Mouse (Mus musculus) right cerebral cortex, postnatal 14 days (tissue): Measurements from ENCODE around the gene Rbfox3.

ENCODE experiments used
- DNase-seq: peaks from one replicate; pipeline ENCODE4 v3.0.0; 2022

Rbfox3 gene

GRCm38 (mm10) chr11:118754535-118754934, 156.9 kb downstream of the Rbfox3 start:
- DNase-seq = no peak

- DNase-seq = peak; percentile 48
Observed at GRCm38 (mm10) chr11:118751879-118752616, 159.3 kb downstream of the Rbfox3 start.

DNA sequence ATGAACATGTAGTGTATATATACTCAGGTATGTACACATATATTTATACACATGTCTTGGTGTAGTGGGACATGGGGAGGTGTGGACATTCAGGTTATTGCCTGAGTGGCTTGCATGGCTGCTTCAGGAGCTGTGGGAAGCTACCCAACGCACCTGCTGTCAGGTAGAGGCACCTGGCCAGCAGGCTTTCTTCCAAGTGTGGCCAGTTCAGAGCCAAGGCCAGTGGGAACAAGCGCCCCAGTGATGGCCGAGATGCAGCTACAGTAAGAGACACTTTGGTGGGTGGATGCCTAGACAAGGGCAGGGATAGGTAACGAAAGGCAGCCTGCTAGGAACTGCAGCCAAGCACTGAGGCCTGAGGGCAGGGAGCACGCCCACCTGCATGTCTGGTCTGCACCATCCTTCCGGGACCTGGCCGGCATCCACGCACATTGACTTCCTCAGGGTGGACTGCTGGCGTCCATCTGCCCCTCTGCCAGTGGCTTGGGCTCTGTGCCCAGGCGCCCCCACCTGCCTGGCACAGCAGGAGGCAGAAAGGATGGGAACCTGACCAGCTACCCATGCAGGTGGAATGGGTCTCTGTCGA, 160.6 kb downstream of the Rbfox3 start:
- DNase-seq = no peak

DNA sequence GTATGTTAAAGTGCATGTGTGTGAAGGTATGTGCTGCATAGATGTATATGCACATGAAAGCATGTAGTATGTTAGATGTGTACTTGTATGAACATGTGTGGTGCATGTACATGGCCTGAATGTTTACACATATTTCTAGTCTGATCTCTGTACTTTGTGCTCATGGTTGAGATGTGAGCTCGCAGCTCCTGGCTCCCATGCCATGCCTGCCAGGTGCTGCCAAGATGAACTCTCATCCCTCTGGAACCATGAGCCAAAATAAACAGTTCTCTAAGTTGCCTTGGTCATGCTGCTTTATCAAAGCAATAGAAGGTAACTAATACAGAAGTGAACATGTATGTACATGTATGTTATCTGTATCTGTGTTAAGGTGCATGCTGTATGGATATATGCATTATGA, 161.9 kb downstream of the Rbfox3 start:
- no peak for DNase-seq

GRCm38 (mm10) chr11:118748622-118749021, 162.8 kb downstream of the Rbfox3 start:
- DNase-seq = no peak

- no peak for DNase-seq
Observed at GRCm38 (mm10) chr11:118745279-118745678, 166.1 kb downstream of the Rbfox3 start.

DNA sequence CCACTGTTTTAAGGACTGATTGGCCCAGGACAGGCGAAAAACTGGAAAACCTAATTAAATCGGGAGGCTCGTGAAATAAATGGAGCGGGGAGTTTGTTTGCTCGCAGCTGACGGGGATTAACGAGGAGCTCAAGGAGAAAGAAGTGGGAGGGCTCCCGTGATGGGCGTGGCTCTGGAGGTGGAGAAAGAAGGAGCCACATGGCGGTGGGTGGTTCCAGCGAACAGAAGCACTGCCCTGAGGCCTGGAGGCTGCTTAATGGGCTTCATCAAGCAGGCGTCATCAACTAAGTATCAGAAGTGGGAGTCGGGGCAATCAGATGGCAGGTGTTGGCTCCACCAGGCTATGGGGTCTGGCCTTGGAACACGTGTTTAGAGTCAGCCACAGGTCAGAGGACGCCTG, 166.6 kb downstream of the Rbfox3 start:
- peak; percentile 64 for DNase-seq

DNA sequence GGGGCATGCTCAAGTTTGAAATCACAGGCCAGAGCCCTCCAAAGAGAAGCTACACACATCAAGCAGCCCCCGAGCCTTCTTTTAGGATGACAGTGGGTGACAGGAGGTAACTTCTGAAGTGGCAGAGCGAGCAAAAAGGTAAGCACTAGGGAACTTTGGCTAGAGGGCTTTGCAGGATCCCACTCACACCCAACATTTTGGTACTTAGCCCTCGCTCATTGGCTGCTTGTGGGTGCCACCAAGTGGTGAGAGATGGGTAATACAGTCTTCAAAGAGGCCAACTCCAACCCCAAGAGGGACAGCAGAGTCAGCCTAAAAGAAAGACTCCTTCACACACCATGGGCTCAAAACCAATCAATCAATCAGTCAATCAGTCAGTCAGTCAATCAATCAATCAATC, 168.6 kb downstream of the Rbfox3 start:
- no peak for DNase-seq

GRCm38 (mm10) chr11:118741262-118741661, 170.1 kb downstream of the Rbfox3 start:
- DNase-seq = peak; percentile 63

DNA sequence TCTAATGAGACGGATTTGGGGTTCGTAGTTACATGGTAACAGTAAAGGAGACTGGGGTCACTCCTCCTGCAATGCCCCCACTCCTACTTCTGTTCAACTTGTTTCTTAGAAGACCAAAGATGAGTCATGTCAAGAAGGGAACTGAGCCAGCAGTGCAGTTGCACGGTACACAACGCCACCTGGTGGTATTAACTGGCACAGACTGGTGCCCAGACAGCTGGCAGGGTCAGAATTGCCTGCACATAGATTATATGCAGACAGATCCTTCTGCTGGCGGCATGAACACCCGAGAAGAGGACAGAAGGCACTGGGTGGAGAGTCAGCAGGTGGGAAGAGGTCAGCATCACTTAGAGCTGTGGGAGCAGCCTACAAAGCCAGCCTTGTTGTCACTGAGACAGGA, 171.4 kb downstream of the Rbfox3 start:
- peak; percentile 70 for DNase-seq

- peak; percentile 86 for DNase-seq
Observed at GRCm38 (mm10) chr11:118738855-118739832, 172.3 kb downstream of the Rbfox3 start.

- no peak for DNase-seq
Observed at GRCm38 (mm10) chr11:118738323-118738722, 173.1 kb downstream of the Rbfox3 start.

DNA sequence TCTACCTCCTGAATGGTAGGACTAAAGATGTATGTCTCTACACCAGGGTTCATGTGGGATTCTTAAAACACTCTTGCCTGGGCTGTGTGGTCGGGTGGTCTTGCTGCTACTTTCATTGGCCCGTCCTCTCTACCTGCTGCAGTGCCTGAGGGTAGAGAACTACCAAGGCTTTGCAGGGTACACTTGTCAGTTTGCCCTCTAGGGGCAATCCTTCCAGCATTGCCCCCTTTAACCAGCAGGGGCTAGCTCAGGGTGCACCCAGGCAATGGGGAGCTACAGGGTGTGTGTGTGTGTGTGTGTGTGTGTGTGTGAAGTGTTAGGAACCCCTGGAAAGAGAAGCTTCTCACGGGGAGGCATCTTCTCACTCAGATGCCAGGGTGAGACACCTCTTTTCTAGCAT, 173.6 kb downstream of the Rbfox3 start:
- no peak for DNase-seq

DNA sequence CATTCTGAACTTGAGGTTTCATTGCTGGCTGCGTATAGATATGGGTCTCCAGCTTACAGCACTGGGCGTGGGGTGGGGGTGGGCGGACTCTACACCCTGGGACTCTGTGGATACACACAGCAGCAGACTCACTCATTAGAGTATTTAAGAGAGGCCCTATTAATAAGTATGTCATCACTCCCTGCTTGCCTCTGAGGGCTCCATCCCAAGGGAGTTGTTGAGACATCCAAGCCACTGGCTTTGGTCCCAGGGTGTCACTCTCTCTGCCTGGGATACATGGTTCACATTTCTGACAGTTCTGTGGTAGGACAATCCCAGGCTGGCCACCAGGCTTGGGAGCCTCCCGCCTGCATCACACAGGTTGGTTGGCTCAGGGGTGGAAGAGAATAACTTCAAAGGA, 174.4 kb downstream of the Rbfox3 start:
- DNase-seq = no peak

DNA sequence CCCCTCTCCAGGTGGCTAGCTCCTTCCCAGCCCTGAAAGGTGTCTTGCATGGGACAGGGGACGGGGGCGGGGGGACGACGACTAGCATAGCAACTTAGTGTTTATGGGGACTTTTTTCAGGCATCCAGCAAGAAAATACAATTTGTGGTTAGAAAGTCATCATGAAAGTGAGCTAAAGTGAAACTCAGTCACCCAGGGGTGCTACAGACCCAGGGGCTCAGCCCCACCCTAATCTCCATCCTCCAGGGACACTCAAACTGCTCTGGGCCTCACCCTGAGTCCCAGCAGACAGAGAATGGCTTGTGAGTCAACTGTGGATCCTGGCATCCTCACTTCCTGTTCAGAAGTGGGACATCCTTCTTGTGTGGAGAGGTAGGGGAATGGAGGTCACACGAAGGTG, 179.7 kb downstream of the Rbfox3 start:
- DNase-seq = no peak

DNA sequence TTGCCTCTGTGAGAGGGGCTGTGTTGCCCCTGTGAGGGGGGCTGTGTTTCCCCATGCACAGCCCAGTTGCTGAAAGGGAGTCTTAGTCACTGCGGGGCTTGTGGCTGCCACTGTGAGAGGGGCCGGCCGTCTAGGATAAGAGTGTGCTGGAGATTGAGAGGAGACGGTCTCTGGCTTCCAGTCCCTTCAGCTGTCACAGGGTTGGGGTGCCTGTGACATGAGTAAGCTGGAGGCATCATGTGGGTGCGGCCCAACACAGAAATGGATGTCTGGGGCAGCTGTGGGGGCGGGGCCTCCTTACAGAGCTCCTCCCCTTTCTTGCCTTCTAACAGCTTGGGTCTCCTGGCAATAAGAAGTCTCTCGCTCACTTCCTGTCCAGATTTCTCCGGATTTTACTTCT, 182.0 kb downstream of the Rbfox3 start:
- DNase-seq = no peak

DNA sequence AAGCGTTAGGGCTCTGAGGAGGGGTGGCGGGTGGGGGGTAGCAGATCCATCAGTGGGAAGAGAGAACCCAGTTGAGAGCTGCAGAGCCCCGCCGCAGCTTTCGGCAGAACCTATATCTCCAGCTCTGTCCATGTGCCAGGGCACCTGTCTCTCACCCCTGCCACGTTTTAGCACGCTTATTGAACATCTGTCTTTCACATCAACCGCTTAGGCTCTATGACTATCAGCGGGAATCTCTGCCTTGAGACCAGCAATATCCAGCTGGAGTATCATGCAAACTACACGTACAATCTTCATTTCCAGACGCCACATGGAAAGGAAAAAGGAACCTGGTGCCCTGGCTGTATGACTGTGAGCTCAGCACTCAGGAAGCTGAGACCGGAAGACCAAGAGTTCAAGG, 182.6 kb downstream of the Rbfox3 start:
- no peak for DNase-seq

GRCm38 (mm10) chr11:118728083-118728551, 183.3 kb downstream of the Rbfox3 start:
- DNase-seq = no peak

- DNase-seq = no peak
Observed at GRCm38 (mm10) chr11:118726430-118726829, 185.0 kb downstream of the Rbfox3 start.

DNA sequence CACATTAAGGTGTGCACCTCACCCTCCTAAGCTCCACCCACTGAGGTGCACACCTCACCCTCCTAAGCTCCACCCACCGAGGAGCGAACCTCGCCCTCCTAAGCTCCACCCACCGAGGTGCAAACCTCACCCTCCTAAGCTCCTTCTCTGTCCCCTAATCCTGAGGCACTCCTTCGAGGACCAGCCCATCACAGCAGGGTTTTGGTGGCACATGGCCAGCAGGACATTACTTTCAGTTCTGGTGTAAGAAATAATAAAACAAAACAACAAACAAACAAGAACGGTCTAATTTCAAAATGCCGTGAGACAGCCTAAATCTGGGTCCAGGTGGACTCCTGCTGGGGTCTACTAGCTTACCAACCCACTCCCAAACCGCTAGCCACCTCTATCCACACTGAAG, 187.0 kb downstream of the Rbfox3 start:
- DNase-seq = no peak

- DNase-seq = no peak
Observed at GRCm38 (mm10) chr11:118723166-118723565, 188.2 kb downstream of the Rbfox3 start.

DNA sequence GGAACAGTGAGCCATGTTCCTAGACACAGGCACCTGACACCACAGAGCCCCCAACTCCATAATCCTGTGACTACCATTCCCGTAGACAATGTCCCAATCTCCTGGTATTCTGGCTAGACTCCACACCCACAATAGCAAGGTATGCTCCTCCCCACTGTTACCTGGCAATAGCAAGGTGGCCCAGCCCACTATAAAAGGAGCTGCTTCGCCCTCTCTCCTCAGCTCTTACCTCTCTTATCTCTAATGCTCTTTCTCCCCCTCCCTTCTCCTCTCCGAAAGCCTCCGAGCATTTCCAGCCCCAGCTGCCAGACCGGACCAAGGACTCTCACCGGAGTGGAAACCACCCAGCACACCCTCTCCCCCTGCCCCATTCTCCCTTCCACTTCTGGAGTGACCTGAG, 189.5 kb downstream of the Rbfox3 start:
- DNase-seq = no peak
